Mouse (Mus musculus): Measurements from ENCODE around the gene G0s2.

The G0s2 gene

DNA sequence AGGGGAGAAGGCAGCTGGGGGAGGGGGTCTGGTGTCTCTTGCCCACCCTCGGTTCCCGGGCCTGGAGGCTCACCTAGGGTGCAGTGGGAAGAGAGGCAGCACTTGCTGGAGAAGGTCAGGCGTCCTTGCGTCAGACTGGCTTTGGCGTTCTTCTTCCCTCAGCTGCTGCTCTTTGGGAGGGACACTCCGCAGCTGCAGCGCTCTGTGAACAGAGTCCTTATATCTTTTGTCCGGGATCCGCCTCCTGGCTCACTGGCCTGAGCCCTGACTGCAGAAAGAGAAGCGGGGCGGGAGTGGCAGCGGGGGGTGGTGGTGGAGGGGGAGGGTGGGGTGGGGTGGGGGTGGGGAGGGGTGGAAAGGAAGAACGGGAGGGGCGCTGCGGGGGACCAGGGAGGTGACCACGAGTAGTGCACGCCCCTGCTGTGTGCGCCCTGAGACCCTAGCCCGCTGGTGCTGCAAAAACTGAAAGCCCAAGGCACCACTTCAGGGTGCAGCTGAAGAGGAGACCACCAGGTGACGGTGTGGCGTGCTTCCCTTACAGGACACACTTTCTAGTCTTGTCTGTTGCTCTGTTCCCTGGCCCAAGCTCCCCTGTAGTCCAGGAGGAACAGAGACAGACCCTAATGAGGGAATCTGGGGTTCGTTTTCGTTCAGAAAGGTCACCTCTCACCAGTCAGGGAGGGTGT lies at the start of gene G0s2:
Gene G0s2 (minus strand): TSS at position 302 of the 686 bp plus-strand sequence.
- in situ Hi-C loops (cut with MseI, MboI): no loop called here

DNA sequence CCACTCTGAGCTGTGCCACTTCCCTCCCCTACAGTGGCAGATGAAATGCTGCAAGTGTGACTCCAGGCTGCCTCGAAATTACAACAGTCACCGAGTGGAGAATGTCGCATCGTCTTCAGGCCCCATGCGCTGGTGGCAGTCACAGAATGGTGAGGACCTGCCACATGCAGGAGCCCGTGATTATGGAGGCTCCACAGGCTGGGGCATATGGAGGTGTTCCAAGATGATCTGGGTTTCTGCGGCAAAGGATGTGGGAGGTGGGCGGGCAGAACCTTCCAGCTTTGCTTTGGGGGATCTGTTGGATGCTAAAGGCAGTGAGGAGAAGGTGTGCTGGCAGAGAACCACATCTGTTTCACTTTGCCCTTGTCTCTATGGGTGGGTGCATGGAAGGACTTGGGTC lies 47.4 kb upstream of the G0s2 start:
- in situ Hi-C loops (cut with MseI, MboI): loop anchor here in 1 of 2 experiments (10.0 kb wide), 1 partner anchor 66 kb away; no protein-coding TSS in a partner anchor

DNA sequence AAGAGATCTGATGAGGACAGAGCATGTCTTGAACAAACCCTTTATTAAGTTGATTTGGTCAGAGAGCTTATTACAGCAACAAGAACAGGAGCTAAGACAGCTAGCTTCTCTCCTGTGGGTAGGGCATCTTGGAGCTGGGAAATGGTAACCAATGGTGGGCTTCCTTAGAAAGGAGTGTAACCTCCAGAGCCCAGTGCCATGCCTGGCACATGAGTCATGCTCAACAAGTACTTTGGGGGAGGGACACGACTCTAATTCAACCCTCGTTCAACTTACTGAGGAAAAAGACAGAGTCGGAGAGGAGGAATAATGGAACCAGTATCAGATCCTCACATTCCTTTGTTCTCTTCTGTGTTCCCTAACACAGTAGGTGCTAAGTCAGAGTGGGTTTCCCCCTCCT lies 46.7 kb upstream of the G0s2 start:
- in situ Hi-C loops (cut with MseI, MboI): loop anchor here in 1 of 2 experiments (10.0 kb wide), 1 partner anchor 65 kb away; no protein-coding TSS in a partner anchor

DNA sequence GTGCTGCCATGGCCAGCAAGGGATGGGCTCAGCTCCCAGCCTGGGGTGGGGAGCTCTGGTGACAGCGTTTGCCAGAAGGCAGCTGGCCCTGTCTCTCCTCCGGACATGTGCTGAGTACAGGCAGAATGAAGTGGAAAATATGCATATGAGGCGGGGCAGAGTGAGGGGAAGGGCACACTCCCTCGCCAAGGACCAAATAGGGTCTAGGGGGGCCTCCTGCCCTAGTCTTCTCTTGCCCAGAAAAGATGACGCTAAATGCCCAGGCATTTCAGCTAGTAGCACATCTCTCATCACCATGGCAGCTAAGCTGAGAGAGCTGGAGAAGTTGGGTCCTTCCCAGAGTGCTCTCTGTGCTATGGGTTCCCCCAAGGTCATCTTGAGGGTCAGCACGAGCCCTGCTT lies 44.1 kb upstream of the G0s2 start:
- in situ Hi-C loops (cut with MseI, MboI): no loop called here

DNA sequence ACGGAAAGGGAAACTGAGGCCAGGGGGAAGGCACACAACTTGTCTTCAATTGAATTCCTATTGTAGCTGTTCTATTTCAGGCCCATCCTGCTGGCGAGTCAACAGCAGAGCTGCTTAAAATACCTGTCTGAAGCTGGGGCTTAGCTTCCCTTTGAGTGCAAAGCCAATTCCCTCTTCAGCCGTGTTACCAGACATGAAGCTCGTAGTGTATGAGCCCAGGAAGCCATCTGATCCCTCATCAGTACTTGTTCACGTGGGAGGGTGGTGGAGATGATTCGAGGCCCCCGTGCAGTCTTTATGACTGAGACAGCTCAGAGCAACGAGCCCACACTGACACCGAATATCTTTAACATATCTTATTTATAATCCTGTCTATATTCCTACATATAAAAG lies 43.3 kb upstream of the G0s2 start:
- in situ Hi-C loops (cut with MseI, MboI): no loop called here

DNA sequence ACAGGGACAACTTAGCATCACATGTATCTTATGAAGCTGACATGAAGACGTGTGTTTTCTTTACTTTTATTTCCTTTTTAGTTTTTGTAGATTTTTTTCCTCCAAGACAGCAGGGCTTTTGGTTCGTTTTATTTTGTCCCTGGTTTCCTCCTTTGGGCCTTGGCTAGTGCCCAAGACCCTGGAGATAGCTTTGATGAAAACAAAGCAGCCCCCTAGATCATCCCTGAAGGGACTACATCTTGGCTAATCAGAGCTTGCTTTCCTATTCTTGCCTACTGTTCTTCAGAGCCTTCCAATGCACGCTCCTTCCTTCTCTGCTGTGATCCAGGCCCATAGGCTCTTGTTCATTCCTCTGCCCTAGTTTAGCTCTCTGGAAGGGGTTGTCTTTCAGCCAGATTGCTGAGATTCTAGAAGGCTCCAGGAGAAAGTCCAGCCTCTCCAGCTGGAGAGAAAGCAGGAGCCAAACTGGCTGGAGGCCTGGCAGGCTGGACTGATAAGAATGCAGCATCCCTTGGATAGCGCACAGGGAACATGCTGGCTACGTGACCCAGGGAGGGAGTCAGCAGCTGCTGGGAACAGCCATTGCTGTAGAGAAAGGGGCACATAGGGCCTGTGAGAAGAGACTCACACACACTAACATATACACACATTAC lies 42.8 kb upstream of the G0s2 start:
- in situ Hi-C loops (cut with MseI, MboI): no loop called here

DNA sequence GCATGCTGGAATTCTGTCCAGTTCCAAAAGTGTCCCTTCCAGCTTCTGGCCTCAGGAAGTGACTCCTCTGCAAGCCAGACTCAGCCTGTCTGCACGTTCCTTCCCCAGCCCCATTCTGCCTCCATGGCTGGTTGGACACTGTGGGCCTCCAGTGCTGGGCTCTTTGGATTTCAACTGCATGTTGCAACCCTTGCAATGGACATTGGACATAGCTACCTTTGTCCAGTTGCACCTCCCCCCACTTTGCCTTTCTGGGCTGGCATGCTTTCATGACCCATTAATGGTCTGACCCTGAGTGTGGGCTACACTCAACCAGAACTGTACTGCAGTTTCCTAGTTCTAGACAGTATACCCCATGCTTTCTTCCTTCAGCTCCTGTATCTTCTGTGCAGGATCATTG lies 38.6 kb upstream of the G0s2 start:
- in situ Hi-C loops (cut with MseI, MboI): no loop called here

DNA sequence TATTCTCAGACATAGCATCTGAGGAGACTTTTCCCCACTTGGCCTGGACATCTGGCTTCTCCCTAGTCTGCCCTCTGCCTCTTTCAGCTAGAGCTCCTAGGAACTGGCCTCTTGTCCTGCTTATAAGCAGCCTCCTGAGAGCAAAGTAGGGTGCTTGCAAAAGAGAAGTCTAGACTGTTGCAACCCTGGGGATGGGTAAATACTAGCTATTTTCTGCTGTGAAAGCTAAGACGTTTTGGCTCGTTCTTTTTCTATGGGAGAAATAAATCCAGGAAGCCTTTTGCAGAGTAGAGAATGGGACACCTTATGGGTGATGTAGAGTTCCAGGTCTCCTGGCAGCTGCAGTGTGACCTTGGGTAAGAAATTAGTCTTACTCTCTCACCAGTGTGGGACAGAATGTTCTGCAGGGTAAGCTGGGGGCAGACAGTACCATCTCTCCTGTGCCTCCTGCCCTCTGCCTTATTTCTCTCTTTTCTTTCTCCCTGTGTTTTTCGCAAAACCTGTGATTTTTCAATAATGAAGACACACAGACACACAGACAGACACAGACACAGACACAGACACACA lies 37.6 kb upstream of the G0s2 start:
- in situ Hi-C loops (cut with MseI, MboI): no loop called here

DNA sequence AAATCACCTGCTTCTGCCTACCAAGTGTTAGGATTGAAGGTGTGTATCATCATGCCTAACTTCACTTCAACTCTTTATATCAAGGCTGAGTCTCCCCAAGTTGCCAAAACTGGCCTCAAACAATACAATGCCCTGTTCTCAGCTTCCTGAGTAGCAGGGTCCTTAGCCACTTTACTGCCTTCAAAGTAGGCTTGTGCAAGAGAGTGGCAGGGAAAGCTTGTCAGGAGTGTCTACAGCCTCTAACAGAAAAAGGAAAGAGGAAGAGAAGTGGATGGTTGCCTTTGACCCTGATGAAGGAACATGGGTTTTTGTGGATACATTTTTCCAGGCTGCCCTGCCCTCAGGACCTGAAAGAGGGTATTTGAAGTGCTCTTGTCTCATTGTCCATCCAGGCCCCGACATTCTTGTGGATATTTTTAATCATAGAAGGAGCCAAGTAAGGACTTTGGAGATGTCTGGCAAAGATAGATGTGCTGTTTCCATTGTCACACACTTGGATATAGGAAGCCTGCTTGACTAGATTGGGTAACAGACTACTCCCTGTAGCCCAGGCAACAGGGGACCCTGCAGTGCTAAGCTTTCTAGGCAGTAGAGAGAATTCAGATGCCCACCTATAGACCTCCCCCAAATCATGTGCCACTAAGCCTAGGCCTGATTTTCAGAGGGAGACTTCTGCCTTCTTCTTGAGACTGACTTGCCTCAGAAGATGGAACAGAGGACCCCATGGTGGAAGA lies 36.9 kb upstream of the G0s2 start:
- in situ Hi-C loops (cut with MseI, MboI): no loop called here

DNA sequence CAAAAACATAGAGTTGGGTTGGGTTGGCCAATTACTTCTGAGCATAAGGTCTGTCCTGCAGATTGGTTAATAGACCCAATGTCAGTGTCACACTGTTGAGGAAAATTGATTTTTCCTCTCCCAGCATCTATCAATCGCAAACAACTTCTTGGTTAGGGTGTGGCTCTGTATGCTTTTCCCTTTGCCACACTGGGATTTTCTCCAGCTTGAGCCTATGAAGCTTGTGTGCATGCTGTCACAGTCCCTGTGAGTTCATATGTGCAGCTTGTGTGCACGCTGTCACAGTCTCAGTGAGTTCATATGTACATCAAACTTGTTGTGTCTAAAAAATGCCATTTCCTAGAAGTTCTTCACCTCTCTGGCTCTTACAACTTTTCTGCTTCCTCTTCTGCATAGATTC lies 33.8 kb upstream of the G0s2 start:
- in situ Hi-C loops (cut with MseI, MboI): no loop called here

DNA sequence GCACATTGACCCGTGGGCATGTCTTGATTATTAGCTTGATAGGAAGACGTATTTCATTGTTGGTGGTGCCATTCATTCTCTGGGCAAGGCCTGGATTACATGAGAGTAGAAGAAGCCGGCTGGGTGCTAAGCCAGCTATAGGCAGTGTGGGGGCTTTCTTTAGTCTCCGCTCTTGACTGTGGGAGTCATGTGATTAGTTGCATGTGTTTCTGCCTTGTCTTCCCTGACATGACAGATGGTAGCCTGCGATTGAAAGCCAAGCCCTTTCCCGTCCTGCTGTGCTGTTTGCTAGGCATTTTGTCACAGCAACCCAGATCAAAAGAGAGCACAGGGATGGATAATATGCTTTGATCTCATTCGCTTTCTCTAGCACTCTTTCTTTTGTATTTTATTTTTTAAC lies 32.4 kb upstream of the G0s2 start:
- in situ Hi-C loops (cut with MseI, MboI): no loop called here

DNA sequence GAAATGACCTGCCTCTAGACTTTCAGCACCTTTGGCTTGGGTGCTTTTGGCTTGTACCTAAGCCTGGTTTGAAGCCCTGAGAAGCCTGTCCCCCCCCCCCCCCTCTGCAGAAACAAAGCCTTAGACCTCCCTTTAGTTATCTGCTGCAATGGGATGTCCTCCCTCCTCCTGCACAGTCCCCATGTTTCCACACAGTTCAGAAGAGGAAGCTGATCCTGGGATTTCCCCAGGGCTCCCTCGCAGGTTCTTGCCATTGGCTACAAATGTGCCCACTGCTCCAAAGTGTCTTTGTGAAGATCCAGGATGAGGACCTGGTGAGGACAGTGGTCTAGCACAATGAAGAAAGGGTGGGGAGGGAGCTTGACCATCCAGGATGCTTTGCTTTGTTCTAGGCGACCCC lies 30.1 kb upstream of the G0s2 start:
- in situ Hi-C loops (cut with MseI, MboI): no loop called here

DNA sequence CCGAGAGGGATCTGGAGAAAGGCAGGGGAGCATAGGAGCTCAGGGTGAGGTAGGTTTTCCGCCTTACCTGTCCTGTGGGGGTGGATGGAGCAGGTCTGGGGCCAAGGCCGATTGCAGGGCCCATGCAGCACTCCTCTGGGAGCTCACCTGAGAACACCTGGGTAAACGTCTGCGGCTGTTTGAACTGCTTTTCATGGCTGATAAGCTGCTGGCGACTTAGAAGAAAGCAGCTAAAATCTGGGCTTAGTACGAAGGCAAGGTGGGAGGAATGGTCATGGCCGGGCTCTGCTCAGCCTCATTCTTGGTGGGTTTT lies 29.0 kb upstream of the G0s2 start:
- in situ Hi-C loops (cut with MseI, MboI): no loop called here

DNA sequence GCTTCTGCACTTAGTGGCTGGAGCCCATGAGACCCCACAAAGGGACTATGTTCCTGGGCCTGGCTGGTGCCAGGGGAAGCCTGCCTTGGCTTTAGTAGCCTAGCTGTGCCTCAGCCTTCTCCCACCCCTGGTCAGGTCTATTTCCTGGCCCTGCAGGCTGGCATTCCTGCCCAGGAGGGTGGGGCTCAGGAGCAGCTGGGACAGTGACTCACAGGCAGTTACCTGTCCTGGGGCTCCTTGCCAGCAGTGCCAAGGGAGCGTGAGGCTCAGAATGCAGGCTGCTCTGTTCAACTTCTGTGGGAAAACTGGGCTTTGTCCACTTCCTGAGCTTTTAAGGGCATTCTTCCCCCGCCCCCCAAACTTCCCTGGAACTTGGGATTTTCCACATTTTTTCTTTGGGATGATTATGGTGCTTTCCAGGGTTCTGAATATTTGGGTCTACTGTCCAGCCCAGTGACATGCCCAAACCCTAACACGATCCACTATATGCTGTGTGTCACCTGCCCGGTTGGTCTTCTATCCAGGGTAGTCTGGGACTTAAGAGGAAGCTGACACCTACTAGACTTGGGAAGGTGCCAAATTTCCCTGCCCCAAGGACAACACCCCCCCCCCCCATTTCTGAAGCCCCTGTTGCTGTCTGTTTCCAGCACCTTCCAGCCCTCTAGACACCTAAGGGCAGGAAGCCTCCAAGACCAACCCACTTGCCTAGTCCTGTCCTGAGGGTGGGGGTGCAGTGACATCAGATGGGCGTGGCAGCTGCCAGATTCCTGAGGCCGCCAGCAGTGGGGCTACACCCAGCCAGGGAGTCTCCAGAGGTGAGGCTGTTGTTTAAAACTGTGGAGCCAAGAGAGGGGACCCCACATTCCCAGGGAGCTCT lies 28.4 kb upstream of the G0s2 start:
- in situ Hi-C loops (cut with MseI, MboI): no loop called here

DNA sequence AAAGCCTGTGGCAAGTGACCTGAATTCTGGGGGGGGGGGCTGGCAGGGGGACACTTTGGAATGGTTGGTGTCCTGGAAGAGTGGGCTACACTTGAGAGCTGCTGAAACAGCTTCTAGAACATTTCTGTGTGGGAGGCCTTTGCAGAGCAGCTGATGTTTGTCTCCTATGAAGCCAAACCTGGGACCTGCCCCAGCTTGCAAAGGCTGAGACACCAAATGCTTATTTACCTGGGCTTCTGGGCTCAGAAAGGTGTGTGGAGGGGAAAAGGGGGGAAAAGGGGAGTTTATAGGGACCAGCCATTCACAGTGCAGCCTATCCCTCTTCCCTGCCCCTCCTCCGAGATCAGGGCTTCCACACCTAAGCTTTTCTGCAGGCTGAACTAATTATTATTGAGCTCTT lies 27.0 kb upstream of the G0s2 start:
- in situ Hi-C loops (cut with MseI, MboI): no loop called here

DNA sequence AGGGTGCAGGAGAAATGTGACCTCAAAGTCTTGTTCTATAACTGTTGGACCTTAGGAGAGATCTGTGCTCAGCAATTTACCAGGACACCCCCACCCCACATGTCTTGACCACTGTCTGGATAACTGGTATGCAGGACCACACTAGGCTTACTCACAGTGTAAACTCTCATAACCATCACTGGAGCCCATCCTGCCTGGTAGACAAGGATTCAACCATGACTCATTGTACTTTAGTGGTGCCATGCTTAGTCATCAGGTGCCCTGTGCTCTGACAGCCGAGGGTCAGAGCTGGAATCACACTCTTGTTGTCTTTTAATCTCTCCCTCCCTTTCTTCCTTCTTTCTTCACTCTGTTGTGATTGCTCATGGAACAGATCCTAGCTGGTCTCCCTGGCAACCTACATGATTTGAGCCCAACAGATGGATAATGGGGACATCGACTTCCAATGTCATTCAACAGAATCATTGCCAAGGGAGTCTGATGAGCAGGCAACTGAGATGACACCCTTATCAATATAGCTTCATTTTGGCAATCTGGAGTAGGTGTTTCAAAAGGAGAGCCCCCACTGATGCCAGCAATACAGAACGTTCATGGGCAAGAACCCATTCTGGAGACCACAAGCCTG lies 25.2 kb upstream of the G0s2 start:
- in situ Hi-C loops (cut with MseI, MboI): no loop called here

DNA sequence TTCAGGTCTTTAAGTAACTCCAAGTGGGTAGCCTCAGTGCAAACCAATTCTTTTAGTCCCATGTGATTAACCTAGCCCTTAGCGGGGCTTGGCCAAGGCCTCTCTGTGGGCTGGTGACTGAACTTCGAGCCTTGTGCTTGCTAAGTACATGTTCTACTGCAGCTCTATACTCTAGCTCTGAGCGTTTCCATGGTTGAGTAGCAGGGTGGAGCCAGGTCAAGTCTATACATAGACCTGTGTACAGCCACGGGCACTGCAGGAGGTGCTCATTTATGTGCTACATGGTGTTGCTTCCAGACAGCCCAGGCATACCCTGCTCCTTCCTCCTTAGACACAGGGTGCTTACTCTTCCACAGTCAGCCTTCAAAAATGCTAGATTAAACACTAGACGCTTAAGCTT lies 22.9 kb upstream of the G0s2 start:
- in situ Hi-C loops (cut with MseI, MboI): no loop called here

DNA sequence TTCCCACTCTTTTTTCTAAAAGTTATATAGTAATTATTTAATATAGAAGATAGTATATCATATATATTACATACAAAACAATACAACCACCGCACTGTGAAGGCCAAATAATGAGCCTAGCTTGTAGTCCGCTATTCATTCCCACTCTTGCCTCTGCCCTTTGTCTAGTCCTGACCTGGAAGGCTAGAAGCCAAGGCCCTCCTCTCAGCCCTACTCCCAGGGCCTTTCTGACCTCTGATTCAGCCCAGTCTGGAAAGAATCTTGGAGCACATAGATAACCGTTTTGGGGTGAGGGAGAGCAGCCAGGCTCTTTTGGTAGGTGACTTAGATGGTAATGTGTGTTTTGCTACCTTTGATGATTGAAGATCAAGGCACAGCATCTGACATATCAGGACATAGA lies 20.9 kb upstream of the G0s2 start:
- in situ Hi-C loops (cut with MseI, MboI): no loop called here

DNA sequence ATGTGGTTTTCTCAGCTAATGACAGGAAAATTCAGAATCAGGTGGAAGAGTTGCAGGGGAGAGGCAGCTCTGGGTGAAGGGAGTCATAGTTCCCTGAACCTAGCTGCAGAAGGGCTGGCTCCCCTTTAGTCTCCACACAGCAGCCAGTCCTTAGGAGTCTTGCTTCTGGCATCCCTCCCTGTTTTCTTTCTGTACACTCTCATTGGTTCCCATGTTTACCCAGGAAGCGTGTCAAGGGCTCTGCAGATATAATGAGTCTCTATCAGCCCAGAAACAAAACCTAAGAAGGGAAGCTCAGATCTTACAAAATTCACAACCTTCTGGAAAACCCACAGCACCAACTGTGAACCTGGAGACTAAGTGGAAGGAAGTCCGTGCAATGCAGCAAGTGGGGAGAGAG lies 20.0 kb upstream of the G0s2 start:
- in situ Hi-C loops (cut with MseI, MboI): no loop called here

DNA sequence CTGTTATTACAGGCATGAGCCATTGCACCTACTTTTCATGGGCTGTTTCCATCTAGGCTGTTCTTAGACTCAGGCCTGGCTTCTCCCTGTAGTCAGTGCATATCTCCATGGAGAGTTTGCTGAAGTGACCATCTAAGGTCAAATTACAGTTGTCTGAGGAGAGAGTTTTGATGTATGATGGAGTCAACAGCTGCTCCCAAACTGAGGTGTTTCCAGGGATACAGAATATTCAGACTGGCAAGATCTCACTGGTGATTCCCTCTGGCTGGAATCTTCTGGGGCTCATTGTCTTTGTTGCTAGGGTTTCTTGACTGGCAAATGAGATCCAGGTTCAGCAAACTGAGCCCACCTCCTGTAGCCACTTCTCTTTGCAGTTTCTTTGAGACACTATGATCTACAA lies 17.7 kb upstream of the G0s2 start:
- in situ Hi-C loops (cut with MseI, MboI): no loop called here

DNA sequence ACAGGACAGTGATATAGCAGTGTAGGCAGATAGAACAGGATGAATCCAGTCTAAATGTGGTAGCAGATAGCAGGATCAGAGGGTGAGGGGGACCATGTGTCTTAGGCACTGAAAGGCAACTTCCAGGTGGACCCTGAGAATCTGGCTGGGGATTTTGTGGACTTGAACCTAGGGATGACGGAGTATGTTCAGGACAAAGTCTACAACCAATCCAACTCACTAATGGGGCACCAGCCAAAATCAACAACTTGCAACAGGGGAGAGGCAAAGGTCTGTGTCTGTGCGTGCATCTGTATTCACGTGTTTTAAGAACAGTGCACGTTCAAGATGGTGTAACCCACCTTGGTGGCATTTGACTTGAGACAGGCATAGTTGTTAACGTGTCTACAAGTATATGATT lies 16.9 kb upstream of the G0s2 start:
- in situ Hi-C loops (cut with MseI, MboI): no loop called here
